Mouse (Mus musculus) spleen, adult 2 months (tissue): ENCODE data around the gene Cdh13.

ENCODE experiments used
- CTCF ChIP-seq: fragments of 200-500 bp; IDR thresholded peaks from 2 replicates; pipeline ENCODE4 v1.5.1; 2011; ENCODE audit warnings: mild to moderate bottlenecking, inconsistent platforms; ENCODE audit not compliant: insufficient read depth, insufficient read length, insufficient replicate concordance; ENCODE audit errors: extremely low read depth
- POLR2A ChIP-seq: fragments of 200-500 bp; IDR thresholded peaks from 2 replicates; pipeline ENCODE4 v1.6.1; 2011; ENCODE audit warnings: low read depth, low read length, inconsistent platforms

- TF ChIP-seq POLR2A: no peak
- no peak for TF ChIP-seq CTCF
Observed at GRCm38 (mm10) chr8:118965101-118965840, 681.7 kb downstream of the Cdh13 start.
